Mouse (Mus musculus): ENCODE measurements around the gene Cox17. TPM values are rescaled to one million over a fixed set of nuclear protein-coding genes. Genes with fewer than 3 reads are reported as not detected.
"Not testable (repeated sequence)": the region's sequence is repeated elsewhere in the genome, so short reads cannot be mapped to it uniquely, and the experiment has no call there.

Gene Cox17
- polyA plus RNA-seq, 1 experiment from 2014 or later, result 148 TPM

- Histone ChIP-seq H3K9me3 (ENCODE audit: control insufficient read depth, low read length) (0 out of 2 replicates have a peak, but pooled peaks cover 3% of the 10 kb centered on the region), H3K4me1 (ENCODE audit: control insufficient read depth, insufficient read depth, low read length) (no peaks in the 10 kb centered on the region), H3K36me3 (ENCODE audit: control insufficient read depth, insufficient read depth, low read length) (no peaks in the 10 kb centered on the region), H3K9ac (ENCODE audit: low read depth, low read length) (no peak overlapping the region), H3K27me3 (ENCODE audit: control insufficient read depth, insufficient read depth, low read length) (no peaks in the 10 kb centered on the region), H3K27ac (ENCODE audit: low read depth, low read length) (no peak overlapping the region), H3K4me3 (ENCODE audit: low read length) (no peak overlapping the region), H3K4me2 (replicated peaks; ENCODE audit: low read depth, low read length) (no peak overlapping the region)
- 74% methylated on average over 9 of the region's 9 CpGs for WGBS
- ATAC-seq (ENCODE audit: low FRiP score, low TSS enrichment), result no peak
Observed at GRCm38 (mm10) chr16:38318492-38318891, 28.3 kb upstream of the Cox17 start.

DNA sequence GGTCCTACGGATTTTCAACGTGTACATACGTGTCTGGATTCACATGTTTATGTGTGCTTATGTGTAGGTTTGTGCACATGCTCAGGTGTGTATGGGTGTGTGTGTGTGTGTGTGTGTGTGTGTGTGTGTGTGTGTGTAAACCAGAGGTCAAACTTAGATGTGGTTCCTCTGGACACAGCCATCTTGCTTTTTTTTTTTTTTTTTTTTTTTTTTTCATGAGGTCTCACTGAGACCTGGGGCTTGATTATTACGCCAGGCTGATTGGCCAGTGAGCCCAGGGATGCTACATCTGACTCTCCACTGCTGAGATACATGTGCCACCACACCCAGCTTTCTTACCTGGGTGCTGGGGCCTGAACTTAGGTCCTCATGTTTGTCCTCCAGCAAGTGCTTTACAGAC, 27.7 kb upstream of the Cox17 start:
- H3K9me3 ChIP-seq (ENCODE audit: control insufficient read depth, low read length), result 0 out of 2 replicates have a peak, but pooled peaks cover 3% of the 10 kb centered on the region
- no peak overlapping the region for H3K4me2 ChIP-seq (replicated peaks; ENCODE audit: low read depth, low read length)
- no peaks in the 10 kb centered on the region for H3K36me3 ChIP-seq (ENCODE audit: control insufficient read depth, insufficient read depth, low read length)
- 92% methylated on average over 4 of the region's 4 CpGs for WGBS
- no peaks in the 10 kb centered on the region for H3K27me3 ChIP-seq (ENCODE audit: control insufficient read depth, insufficient read depth, low read length)
- no peaks in the 10 kb centered on the region for H3K4me1 ChIP-seq (ENCODE audit: control insufficient read depth, insufficient read depth, low read length)
- H3K27ac ChIP-seq (ENCODE audit: low read depth, low read length), result no peak overlapping the region
- no peak overlapping the region for H3K9ac ChIP-seq (ENCODE audit: low read depth, low read length)
- no peak overlapping the region for H3K4me3 ChIP-seq (ENCODE audit: low read length)
- ATAC-seq (ENCODE audit: low FRiP score, low TSS enrichment), result no peak

DNA sequence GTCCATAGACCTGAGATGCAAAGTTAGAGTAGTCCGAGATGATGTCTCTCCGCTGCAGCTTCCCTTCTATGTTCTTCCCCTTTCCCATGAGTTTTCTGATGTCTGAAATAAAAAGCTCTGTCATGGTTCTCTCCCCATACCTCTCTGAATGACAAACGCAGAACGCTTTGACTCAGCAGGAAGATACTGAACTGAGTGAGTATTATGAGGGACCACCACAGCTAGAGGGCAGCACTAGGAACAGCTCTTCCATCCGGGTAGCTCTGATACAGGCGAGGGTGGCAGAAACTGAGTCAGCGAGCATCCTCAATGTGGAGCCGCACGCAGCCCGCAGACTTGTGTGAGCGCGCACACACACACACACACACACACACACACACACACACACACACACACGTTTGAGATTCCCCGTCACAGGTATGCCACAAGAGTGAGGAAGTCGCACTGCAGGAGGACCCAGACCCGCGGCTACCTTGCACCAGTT, 25.3 kb upstream of the Cox17 start:
- H3K27me3 ChIP-seq (ENCODE audit: control insufficient read depth, insufficient read depth, low read length), result no peaks in the 10 kb centered on the region
- 0 out of 2 replicates have a peak, but pooled peaks have one; percentile 49 for ATAC-seq (ENCODE audit: low FRiP score, low TSS enrichment)
- H3K9ac ChIP-seq (ENCODE audit: low read depth, low read length), result no peak overlapping the region
- no peak overlapping the region for H3K27ac ChIP-seq (ENCODE audit: low read depth, low read length)
- H3K9me3 ChIP-seq (ENCODE audit: control insufficient read depth, low read length), result no peaks in the 10 kb centered on the region
- no peak overlapping the region for H3K4me3 ChIP-seq (ENCODE audit: low read length)
- H3K36me3 ChIP-seq (ENCODE audit: control insufficient read depth, insufficient read depth, low read length), result no peaks in the 10 kb centered on the region
- 0 out of 2 replicates have a peak overlapping the region, but pooled peaks have one; percentile 1 for H3K4me2 ChIP-seq (replicated peaks; ENCODE audit: low read depth, low read length)
- 38% methylated on average over 17 of the region's 17 CpGs for WGBS
- no peaks in the 10 kb centered on the region for H3K4me1 ChIP-seq (ENCODE audit: control insufficient read depth, insufficient read depth, low read length)

- peaks cover 1% of the 10 kb centered on the region; the same call in 1 of the 2 replicates for H3K9me3 ChIP-seq (ENCODE audit: control insufficient read depth, low read length)
- no peak overlapping the region for H3K4me2 ChIP-seq (replicated peaks; ENCODE audit: low read depth, low read length)
- H3K27me3 ChIP-seq (ENCODE audit: control insufficient read depth, insufficient read depth, low read length), result no peaks in the 10 kb centered on the region
- H3K36me3 ChIP-seq (ENCODE audit: control insufficient read depth, insufficient read depth, low read length), result no peaks in the 10 kb centered on the region
- no peak overlapping the region for H3K4me3 ChIP-seq (ENCODE audit: low read length)
- no peaks in the 10 kb centered on the region for H3K4me1 ChIP-seq (ENCODE audit: control insufficient read depth, insufficient read depth, low read length)
- H3K9ac ChIP-seq (ENCODE audit: low read depth, low read length), result no peak overlapping the region
- no peak overlapping the region for H3K27ac ChIP-seq (ENCODE audit: low read depth, low read length)
- ATAC-seq (ENCODE audit: low FRiP score, low TSS enrichment), result no peak
- WGBS, result 91% methylated on average over 15 of the region's 15 CpGs
Observed at GRCm38 (mm10) chr16:38324311-38324710, 22.5 kb upstream of the Cox17 start.

GRCm38 (mm10) chr16:38326778-38327397, 19.9 kb upstream of the Cox17 start:
- Histone ChIP-seq H3K36me3 (ENCODE audit: control insufficient read depth, insufficient read depth, low read length) (no peaks in the 10 kb centered on the region), H3K4me3 (ENCODE audit: low read length) (no peak overlapping the region), H3K27ac (ENCODE audit: low read depth, low read length) (no peak overlapping the region), H3K4me1 (ENCODE audit: control insufficient read depth, insufficient read depth, low read length) (no peaks in the 10 kb centered on the region), H3K4me2 (replicated peaks; ENCODE audit: low read depth, low read length) (no peak overlapping the region), H3K9ac (ENCODE audit: low read depth, low read length) (no peak overlapping the region), H3K27me3 (ENCODE audit: control insufficient read depth, insufficient read depth, low read length) (no peaks in the 10 kb centered on the region), H3K9me3 (ENCODE audit: control insufficient read depth, low read length) (peaks cover 3% of the 10 kb centered on the region; the same call in 1 of the 2 replicates)
- ATAC-seq (ENCODE audit: low FRiP score, low TSS enrichment), result no peak
- WGBS, result 89% methylated on average over 11 of the region's 11 CpGs

DNA sequence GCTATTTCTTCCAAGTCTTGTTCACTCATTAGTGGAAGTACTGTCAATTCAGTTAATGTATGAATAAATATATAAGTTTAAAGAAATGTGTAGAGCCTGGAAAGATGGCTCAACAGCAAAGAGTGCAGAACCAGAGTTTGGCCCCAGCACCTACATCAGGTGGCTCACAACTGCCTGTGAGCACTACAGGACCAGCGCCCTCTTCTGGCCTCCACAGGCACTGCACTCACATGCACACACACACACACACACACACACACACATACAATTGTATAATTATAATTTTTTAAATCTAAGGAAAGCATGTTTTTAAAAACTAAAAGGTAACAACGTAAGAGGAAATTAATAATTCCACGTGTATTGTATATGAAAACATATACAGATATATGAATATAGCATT, 17.5 kb upstream of the Cox17 start:
- no peaks in the 10 kb centered on the region for H3K36me3 ChIP-seq (ENCODE audit: control insufficient read depth, insufficient read depth, low read length)
- peaks cover 3% of the 10 kb centered on the region; the same call in 1 of the 2 replicates for H3K9me3 ChIP-seq (ENCODE audit: control insufficient read depth, low read length)
- no peak overlapping the region for H3K4me3 ChIP-seq (ENCODE audit: low read length)
- no peak for ATAC-seq (ENCODE audit: low FRiP score, low TSS enrichment)
- H3K9ac ChIP-seq (ENCODE audit: low read depth, low read length), result no peak overlapping the region
- H3K27ac ChIP-seq (ENCODE audit: low read depth, low read length), result no peak overlapping the region
- H3K4me2 ChIP-seq (replicated peaks; ENCODE audit: low read depth, low read length), result no peak overlapping the region
- no peaks in the 10 kb centered on the region for H3K4me1 ChIP-seq (ENCODE audit: control insufficient read depth, insufficient read depth, low read length)
- 88% methylated on average over 3 of the region's 3 CpGs for WGBS
- no peaks in the 10 kb centered on the region for H3K27me3 ChIP-seq (ENCODE audit: control insufficient read depth, insufficient read depth, low read length)

DNA sequence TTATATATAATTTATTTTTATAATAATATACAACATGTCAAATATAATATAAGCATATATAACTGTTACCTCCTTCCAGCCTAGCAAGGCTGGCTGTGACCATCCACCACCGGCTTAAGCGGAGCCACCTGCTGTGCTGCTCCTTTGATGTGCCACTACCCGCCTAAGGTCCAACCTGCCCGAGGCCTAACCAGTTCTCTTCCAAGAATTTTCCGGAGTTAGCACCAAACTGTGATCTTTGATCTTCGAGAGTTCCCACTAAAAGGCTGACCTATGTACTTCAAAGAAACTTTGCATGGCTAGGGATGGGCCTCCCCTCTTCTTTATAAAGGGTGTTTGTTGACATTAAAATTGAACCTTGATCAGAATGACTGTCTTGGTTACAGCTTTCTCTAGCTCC, 12.4 kb upstream of the Cox17 start:
- no peak overlapping the region for H3K4me3 ChIP-seq (ENCODE audit: low read length)
- H3K9ac ChIP-seq (ENCODE audit: low read depth, low read length), result no peak overlapping the region
- 20% methylated on average over 6 of the region's 6 CpGs for WGBS
- ATAC-seq (ENCODE audit: low FRiP score, low TSS enrichment), result no peak
- H3K4me1 ChIP-seq (ENCODE audit: control insufficient read depth, insufficient read depth, low read length), result no peaks in the 10 kb centered on the region
- H3K36me3 ChIP-seq (ENCODE audit: control insufficient read depth, insufficient read depth, low read length), result no peaks in the 10 kb centered on the region
- no peak overlapping the region for H3K4me2 ChIP-seq (replicated peaks; ENCODE audit: low read depth, low read length)
- H3K27me3 ChIP-seq (ENCODE audit: control insufficient read depth, insufficient read depth, low read length), result no peaks in the 10 kb centered on the region
- H3K9me3 ChIP-seq (ENCODE audit: control insufficient read depth, low read length), result peaks cover under 1% of the 10 kb centered on the region; the same call in 1 of the 2 replicates
- no peak overlapping the region for H3K27ac ChIP-seq (ENCODE audit: low read depth, low read length)

DNA sequence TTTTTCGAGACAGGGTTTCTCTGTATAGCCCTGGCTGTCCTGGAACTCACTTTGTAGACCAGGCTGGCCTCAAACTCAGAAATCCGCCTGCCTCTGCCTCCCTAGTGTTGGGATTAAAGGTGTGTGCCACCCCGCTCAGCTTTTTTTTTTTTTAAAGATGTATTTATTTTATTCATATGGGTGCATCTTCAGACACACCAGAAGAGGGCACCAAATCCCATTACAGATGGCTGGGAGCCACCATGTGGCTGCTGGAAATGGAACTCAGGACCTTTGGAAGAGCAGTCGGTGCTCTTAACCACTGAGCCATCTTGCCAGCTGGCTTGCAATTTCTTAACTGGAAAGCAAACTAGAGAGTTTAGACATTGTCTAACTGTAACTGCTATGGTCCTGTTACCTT, 8.7 kb upstream of the Cox17 start:
- H3K4me2 ChIP-seq (replicated peaks; ENCODE audit: low read depth, low read length); H3K4me1 ChIP-seq (ENCODE audit: control insufficient read depth, insufficient read depth, low read length); ATAC-seq (ENCODE audit: low FRiP score, low TSS enrichment); H3K9me3 ChIP-seq (ENCODE audit: control insufficient read depth, low read length); H3K27me3 ChIP-seq (ENCODE audit: control insufficient read depth, insufficient read depth, low read length); H3K27ac ChIP-seq (ENCODE audit: low read depth, low read length); H3K9ac ChIP-seq (ENCODE audit: low read depth, low read length); H3K36me3 ChIP-seq (ENCODE audit: control insufficient read depth, insufficient read depth, low read length); H3K4me3 ChIP-seq (ENCODE audit: low read length): not testable (repeated sequence)
- whole genome bisulfite sequencing, result 97% methylated on average over 4 of the region's 4 CpGs

DNA sequence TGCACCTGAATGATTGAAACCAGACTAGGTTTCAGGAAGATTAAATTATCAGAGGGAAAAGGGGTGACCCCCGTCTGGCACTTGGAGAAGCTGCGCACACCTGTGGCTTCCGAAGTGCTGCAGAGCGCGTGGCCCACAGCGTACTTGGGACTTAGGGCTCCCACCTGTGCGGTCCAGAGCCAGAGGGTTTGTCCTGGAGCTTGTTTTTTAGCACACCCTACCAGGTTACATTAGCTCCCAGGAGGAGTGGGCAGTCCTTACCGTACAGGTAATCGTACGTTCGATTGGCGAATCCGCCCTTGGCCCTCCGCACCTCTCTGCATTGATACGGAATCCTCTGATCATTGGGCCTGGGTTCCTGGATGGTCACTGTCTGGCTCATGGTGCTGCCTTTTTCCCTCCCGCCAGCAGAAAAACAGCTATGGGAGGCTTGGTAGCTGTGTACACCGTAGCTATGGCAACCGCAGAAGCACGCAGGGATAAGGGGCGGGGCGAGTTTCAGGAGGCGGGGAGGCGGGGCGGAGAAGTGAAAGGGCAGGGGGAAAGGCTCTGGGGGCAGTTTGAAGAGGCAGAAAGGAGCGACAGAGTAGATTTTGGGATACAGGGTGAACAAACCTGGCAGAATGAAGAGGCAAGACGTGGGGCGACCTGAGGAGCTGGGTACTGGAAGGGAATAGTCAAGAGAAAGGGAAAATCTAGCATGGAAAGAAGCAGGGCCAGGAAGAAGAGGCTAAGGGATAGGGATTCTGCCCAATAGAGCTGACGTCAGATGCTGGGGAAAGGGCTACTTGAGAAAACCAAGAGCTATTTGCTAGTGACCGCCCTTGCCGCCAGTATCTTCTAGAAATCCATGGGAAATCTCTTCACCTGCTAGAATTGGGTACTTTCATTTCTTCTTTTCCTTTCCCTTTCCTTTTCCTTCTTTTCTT, 5.1 kb upstream of the Cox17 start, which contains the start of gene Maats1:
Maats1 (minus strand) TSS at position 748 of the 929 bp plus-strand sequence.
- Histone ChIP-seq H3K27ac (ENCODE audit: low read depth, low read length) (no peak within 1 kb of the TSS), H3K4me1 (ENCODE audit: control insufficient read depth, insufficient read depth, low read length) (no peaks in the 10 kb centered on the region), H3K36me3 (ENCODE audit: control insufficient read depth, insufficient read depth, low read length) (no peaks in the 10 kb centered on the region), H3K9ac (ENCODE audit: low read depth, low read length) (peak within 1 kb of the TSS; percentile 38; the same call in 1 of the 2 replicates), H3K27me3 (ENCODE audit: control insufficient read depth, insufficient read depth, low read length) (no peaks in the 10 kb centered on the region), H3K9me3 (ENCODE audit: control insufficient read depth, low read length) (no peaks in the 10 kb centered on the region), H3K4me3 (ENCODE audit: low read length) (peak within 1 kb of the TSS; percentile 35), H3K4me2 (replicated peaks; ENCODE audit: low read depth, low read length) (peak within 1 kb of the TSS; percentile 48)
- peak; percentile 92 for ATAC-seq (ENCODE audit: low FRiP score, low TSS enrichment)
- WGBS, result 8% methylated on average over 30 of the region's 30 CpGs
